Mouse (Mus musculus) CH12F3 (cell line): Measurements from ENCODE around the gene Babam1.

Experiments used
- in situ Hi-C: fragments of 300-500 bp; cut with MboI; formaldehyde crosslinking; loops from 2 replicates; pipeline ENCODE4 v1.14.3; 2020; ENCODE audit warnings: low sequenced_read_pairs

Gene Babam1

DNA sequence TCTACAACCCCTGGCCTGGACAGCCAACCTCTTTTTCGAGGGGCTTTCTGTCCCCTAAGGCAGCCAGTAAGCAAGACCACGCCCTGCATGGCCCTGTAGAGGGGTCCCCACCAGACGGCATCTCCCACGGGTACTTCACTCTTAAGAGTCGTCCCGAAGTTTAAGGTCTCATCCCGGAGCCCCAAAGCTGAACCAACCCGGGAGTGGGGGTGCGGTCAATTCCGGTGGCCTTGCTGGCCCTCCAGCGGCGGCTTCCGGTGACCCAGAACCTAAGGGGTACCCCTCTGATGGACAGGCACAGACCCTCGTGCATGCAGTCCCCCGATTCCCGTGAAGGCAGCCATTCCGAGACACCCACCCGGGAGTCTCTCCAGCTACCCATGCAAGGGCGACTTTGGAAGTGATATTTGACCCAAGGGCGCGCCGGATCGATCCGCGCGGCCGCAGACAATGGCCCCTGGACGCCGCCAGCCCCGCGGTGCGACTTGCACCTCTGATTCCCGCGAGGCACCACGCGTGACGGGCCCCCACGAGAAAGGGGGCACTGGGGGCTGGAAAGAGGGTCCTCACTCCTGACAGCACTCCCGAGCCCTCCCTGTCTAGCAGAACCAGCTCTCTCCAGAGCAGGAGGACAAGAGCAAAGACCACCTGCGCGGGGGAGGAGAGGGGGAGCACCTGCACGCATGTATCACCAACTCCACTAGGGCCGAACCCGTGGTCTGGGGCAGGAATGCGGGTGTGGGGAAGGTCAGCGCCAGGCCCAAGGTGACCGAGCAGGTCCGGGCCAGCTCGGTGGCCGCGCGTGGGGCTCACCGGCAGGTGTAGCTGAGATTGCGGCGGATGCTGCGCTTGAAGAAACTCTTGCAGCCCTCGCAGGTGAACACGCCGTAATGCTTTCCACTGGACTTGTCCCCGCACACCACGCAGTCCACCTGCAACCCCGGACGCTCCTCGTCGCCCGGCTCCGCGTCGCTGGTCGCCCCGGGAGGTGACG, 16.2 kb upstream of the Babam1 start:
- in situ Hi-C loops = no loop called here

DNA sequence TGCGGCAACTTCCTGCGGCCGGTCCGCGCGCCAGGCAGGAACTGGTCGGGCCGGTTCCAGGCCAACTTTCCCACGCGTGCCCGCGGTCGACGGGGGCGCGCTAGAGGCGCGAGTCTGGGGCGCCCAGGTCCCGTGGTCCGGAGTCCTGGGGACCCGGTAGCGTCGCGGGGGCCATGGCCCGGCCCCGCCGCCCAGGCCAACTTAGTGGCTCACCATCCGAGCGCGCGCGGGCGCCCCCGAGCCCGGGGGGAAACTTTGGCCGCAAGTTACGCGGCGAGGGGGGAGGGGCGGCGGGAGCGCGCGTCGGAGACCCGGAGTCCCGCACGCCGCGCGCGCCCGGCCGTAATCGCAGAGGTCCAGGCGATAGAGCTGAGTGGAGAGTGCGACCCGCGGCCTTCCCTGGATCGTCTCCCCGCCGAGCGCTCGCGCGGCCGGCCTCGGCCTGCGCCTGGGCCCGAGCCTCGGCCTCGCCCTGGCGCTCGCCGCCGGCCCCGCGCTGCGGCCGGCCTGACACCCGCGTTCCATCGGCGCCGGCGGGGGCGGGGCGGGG, 15.2 kb upstream of the Babam1 start, which contains the start of gene Nr2f6:
Gene Nr2f6, minus strand, starts transcription at position 540 of the 550 bp plus-strand sequence.
- in situ Hi-C loops = no loop called here

DNA sequence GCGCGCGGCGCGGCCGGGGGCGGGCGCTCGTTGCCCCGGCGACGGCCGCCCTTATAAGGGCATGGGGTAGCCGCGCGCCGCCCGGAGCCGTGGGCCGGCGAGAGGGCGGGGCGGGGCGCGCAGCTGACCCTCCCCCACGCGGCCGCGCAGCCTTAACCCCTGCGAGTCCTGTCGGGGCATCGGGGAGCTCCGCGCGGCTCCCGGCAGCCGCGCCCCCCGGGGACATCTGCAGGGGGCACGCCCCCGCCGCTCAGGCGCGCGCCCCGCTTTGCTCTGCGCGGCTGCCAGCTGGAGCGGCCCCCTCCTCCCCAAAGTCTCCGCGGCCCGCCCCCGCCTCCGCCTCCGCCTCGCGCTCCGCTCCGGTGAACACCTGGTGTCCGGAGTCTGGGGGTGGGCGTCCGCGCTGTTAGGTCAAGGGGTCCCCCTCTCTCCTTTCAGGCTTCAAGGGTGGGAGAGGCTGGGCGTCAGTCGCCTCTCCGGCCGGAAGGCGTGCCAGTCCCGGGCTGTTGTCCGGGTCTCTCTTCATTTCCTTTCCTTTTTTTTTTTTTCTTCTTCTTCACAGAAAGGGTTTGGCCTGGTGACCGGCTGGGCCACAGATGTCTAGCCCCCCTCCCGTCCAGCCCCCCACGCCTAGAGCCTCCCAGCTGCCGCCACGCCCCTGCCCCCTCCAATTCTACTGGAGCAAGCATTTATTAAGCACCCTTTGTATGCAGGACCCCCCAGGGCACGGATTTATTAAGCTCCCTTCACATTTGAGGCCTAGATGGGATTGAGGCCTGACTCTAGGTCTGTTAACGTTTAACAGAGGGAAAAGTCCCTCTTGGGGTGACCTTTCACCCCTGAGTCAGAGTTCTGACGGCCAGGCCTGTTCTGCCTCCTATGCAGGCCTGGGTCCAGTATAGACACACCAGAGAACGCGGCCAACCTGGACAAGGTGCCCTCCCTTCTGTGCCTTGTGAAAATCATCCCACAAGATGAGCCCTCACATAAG, 14.4 kb upstream of the Babam1 start:
- in situ Hi-C loops = no loop called here

DNA sequence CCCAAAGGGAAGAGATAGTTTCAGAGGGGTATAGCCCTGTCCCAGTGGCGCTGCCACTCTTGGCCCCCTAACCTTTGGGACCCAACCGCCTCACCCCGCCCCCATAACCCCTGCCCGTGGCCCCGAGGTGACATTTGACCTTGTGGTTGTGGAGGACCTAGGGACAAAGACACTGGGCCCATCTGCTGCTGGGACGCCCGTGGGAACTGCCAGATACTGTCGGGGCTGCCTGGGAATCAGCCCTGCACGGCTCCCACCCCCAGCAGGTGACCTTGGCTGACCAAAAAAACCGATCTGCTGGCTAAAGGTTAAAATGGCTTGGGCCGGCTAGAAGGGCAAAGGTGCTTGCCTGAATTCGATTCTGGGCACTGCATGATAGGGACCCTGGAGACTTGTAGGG, 13.3 kb upstream of the Babam1 start:
- in situ Hi-C loops = no loop called here

- in situ Hi-C loops = no loop called here
Observed at GRCm38 (mm10) chr8:71383860-71384259, 12.8 kb upstream of the Babam1 start.

DNA sequence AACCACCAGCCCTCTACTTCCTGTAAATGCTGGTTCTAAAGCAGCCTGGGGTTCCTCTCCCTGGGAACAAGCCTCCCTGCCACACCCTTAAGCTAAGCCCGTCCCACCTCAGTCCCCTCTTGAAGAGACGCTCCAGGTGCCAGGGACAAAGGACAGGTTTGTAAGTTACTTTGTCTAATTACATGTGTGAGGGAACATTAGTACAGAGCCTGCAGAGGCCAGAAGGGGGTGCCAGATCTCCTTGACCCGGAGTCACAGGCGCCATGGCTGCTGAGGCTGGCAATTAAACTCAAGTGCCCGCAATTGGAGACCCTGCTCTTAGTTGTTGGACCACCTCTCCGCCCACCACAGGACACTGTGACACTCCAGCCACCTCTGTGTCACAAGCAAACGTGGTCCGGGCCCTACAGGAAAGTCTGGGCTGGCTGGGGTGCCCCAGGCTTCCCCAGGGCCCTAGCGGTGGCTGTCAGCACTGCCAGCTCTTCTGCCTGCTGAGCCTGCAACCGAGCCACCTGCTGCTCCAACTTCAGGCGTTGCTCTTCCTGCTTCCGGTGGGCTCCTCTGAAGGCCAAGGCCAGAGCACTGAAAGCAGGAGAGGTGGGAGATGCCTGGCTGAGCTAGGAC, 11.3 kb upstream of the Babam1 start:
- in situ Hi-C loops = no loop called here

- in situ Hi-C loops = no loop called here
Observed at GRCm38 (mm10) chr8:71388267-71388666, 8.4 kb upstream of the Babam1 start.

GRCm38 (mm10) chr8:71391696-71392095, 5.0 kb upstream of the Babam1 start:
- in situ Hi-C loops = no loop called here

DNA sequence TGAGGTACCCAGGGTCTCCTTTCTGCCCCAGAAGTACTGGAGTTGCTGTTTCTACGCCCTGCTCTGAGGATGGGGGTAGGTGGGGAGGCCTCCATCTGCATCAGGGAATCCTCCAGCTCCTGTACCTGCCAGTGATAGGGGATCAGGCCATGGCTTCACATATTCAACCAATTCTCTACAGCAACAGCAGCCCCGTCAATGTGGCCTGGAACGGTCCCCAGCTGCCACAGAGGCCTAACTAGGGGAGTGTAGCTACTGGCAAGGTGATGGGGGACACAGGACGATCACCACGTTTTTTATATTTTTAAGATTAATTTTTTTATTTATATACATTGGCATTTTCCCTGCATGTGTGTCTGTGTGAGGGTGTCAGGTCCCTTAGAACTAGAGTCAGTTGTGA, 4.3 kb upstream of the Babam1 start:
- in situ Hi-C loops = no loop called here

- in situ Hi-C loops = no loop called here
Observed at GRCm38 (mm10) chr8:71392871-71393270, 3.8 kb upstream of the Babam1 start.

- in situ Hi-C loops = no loop called here
Observed at GRCm38 (mm10) chr8:71394481-71394880, 2.2 kb upstream of the Babam1 start.

- in situ Hi-C loops = no loop called here
Observed at GRCm38 (mm10) chr8:71395071-71395470, 1.6 kb upstream of the Babam1 start.

- in situ Hi-C loops = no loop called here
Observed at GRCm38 (mm10) chr8:71395629-71396028, 1.0 kb upstream of the Babam1 start, which contains the start of gene Ushbp1. Gene Ushbp1, minus strand, starts transcription at chr8:71395802.

- in situ Hi-C loops = no loop called here
Observed at GRCm38 (mm10) chr8:71397701-71398100, 1.0 kb downstream of the Babam1 start.

DNA sequence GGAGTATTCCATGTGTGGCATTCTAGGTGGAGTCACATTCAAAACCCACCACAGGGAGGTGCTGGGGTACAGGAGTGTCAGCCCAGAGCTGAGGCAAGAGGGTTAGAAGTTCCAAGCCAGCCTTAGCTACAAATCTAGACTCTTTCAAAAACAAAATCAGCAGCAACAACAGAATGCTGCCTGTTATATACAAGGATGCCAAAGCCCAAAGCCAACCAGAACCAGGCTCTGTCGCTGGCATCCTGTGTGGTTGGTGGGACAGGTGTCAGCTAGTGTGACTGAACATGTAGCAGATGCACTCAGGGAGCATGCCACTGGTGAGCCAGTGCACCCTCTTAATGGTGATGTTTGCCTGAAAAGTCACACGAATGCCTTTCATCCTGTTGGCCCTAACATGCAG, 4.2 kb downstream of the Babam1 start:
- in situ Hi-C loops = no loop called here

- in situ Hi-C loops = no loop called here
Observed at GRCm38 (mm10) chr8:71401454-71401853, 4.8 kb downstream of the Babam1 start.

DNA sequence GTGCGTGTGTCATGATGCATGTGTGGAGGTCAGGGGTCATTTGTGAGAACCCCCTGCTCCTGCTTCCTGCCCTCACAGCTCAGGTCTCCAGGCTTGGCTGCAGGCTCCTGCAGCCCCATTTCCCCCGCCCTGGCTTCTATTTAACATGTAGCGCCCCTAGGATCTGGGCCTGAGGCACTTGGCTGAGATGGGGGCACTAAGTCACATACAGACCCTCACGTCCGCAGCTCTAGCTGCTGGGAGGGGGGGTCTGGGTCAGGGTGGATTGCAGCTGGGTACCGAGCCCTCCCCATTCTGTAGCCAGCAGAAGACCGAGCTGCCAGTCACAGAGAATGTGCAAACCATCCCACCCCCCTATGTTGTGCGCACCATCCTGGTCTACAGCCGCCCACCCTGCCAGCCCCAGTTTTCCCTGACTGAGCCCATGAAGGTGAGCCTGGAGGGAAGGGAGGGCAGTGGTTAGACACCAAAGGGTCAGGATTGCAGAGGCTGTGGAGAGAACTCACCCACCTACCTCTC, 5.8 kb downstream of the Babam1 start:
- in situ Hi-C loops = no loop called here

DNA sequence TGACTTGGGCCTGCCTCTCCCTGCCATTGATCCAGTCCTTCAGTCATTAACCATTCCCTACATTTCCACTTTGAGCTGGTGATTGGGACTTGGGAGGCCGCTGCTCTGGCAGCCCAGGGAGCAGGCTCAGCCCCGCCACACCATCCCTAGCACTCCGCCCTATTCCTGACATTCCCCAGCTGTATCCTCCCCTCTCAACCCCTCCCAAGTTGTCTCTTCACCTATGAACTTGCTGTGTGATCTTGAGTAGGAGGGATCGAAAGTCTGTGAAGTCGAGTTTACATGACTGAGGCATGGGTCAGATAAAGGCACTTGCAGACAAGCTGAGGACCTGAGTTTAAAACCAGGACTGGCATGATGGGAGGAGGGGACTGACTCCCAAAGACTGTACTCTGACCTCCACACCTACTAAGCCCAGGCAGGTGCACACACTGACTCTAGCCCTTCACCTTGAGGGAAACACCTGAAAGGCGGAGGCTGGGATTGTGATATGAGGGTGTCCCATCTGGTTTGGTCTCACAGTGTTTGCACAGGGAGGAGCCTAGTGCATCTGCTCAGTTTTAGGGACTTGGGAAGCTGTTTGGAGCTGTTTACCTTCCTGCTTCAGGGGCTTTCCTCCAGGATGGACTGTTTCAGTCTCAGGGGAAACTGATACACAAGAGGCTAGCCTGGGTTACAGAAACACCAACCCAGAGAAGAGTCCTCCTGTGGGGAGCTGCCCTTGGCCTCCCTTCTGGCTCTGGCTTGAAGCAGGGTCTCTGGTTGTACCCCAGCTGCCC, 6.6 kb downstream of the Babam1 start:
- in situ Hi-C loops = no loop called here

DNA sequence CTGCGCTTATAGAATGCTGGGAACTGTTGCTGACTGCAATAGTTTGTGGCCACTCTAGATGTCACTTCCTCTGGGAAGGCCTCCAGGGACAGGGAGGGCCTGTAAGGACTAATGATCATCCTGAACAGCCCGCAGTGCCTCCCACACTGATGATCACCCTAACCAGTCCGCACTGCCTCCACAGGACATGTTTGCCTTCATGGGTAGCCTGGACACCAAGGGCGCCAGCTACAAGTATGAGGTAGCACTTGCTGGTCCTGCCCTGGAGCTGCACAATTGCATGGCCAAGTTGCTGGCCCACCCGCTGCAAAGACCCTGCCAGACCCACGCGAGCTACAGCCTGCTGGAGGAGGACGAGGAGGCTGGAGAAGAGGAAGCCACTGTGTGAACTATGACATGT, 7.3 kb downstream of the Babam1 start:
- in situ Hi-C loops = no loop called here

DNA sequence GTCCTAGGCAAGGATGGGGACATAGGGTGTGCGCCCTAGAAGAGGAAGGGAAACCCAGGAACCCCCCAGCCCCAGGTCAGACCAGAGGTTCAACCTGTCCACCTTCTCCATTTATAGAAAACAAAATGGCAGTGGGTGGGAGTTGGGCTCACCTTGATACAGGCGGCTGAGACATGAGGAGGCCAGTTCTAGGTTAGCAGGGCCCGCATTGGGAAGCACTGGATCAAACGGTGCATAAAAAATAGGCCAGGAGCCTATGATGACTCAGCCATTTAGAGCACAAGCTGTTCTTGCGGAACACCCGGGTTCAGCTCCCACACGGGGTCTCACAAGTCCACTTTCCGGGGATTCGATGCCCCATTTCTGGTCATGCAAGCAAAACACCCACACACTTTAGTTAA, 8.3 kb downstream of the Babam1 start:
- in situ Hi-C loops = no loop called here
